Mouse (Mus musculus) hindbrain, embryonic 16.5 days (tissue): Measurements from ENCODE around the gene Sh3gl1. TPM values are rescaled to one million over a fixed set of nuclear protein-coding genes. Genes with fewer than 3 reads are reported as not detected.

Source experiments
- ATAC-seq: fragments of 200-750 bp; cut with Nextera tagmentation; 2 replicates; pipeline ENCODE4 v1.8.0; 2017; ENCODE audit warnings: moderate TSS enrichment, moderate library complexity
- H3K27ac ChIP-seq: fragments of 300-500 bp; sonication (generic); 2 replicates; pipeline ENCODE4 v1.5.1; 2014; ENCODE audit warnings: low read depth, mild to moderate bottlenecking, control low read depth, low read length, moderate library complexity
- H3K27me3 ChIP-seq: fragments of 300-500 bp; sonication (generic); replicated peaks from 2 replicates; pipeline ENCODE4 v1.6.1; 2014; ENCODE audit warnings: low read length; ENCODE audit not compliant: control insufficient read depth, insufficient read depth
- H3K36me3 ChIP-seq: fragments of 300-500 bp; sonication (generic); 2 replicates; pipeline ENCODE4 v1.6.1; 2014; ENCODE audit warnings: mild to moderate bottlenecking, low read length, moderate library complexity, mixed read lengths; ENCODE audit not compliant: control insufficient read depth, insufficient read depth
- H3K4me1 ChIP-seq: fragments of 300-500 bp; sonication (generic); 2 replicates; pipeline ENCODE4 v1.6.1; 2014; ENCODE audit warnings: low read depth, low read length; ENCODE audit not compliant: control insufficient read depth, insufficient read depth
- H3K4me2 ChIP-seq: fragments of 300-500 bp; sonication (generic); 2 replicates; pipeline ENCODE4 v1.6.1; 2014; ENCODE audit warnings: mild to moderate bottlenecking, low read length, control low read depth, moderate library complexity
- H3K4me3 ChIP-seq: fragments of 300-500 bp; sonication (generic); 2 replicates; pipeline ENCODE4 v1.5.1; 2014; ENCODE audit warnings: mild to moderate bottlenecking, low read length, control low read depth, moderate library complexity
- H3K9ac ChIP-seq: fragments of 300-500 bp; sonication (generic); 2 replicates; pipeline ENCODE4 v1.6.1; 2014; ENCODE audit warnings: low read depth, mild to moderate bottlenecking, control low read depth, low read length, moderate library complexity
- H3K9me3 ChIP-seq: fragments of 300-500 bp; sonication (generic); 2 replicates; pipeline ENCODE4 v1.6.1; 2014; ENCODE audit warnings: mild to moderate bottlenecking, low read length, moderate library complexity; ENCODE audit not compliant: control insufficient read depth
- WGBS: fragments of 180-500 bp; shearing (Covaris S2); extraction: QIAGEN DNeasy Blood & Tissue Kit; methylation state at CpG from one replicate; pipeline ENCODE4 v1.1.7; 2014; 5-methylcytosine and 5-hydroxymethylcytosine counted together
- polyA plus RNA-seq: library from polyadenylated mRNA; unstranded; fragments of >200 nt; fragmentation: Nextera tagmentation; extraction: Ambion mirVana; gene quantifications from 2 replicates; pipeline ENCODE4 v1.2.1, GENCODE M21; 2015

The Sh3gl1 gene
- polyA plus RNA-seq, 1 experiment from 2014 or later: 106 TPM

DNA sequence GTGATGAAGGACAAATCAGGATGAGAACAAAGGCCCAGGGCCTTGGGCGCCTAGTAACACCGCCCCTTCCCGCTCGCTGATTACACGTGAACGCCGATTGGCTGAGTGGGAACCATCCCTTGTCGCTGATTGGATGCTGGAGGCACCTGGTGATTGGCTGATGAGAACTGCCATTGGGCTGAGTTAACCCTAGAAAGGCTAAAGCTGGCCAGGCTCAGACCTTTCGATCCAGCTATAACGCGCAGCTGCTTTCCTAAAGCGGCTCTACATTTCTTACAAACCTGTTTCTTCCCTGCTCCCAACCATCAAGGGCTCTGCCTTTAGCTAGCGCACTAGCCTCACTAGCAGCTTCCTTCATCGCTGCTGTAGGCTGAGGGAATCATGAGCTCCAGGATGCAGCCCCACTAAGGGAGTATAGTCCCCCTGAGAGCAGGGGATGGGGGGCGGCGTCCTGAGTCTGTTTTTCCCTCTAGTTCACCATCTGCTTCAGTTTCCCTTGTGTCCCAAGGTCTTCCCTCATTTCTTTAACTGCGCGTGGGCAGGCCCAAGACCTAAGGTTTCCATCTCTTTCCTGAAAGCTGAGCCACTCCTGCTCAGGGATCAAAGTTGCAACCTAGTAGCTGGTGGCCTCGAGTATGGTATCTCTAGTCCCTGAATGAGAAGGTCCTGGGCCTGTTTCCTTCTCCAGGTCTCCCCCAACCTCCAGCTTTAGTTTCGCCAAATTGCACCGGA, 27.9 kb downstream of the Sh3gl1 start:
- peak overlapping the region; percentile 100 for H3K4me2 ChIP-seq
- H3K4me3 ChIP-seq: peak overlapping the region; percentile 94
- no peaks in the 10 kb centered on the region for H3K27me3 ChIP-seq
- H3K27ac ChIP-seq: peak overlapping the region; percentile 98
- under 1% methylated on average over 21 of the region's 21 CpGs for WGBS
- peak overlapping the region; percentile 94 for H3K9ac ChIP-seq
- no peaks in the 10 kb centered on the region for H3K9me3 ChIP-seq
- ATAC-seq: peak; percentile 94
- H3K4me1 ChIP-seq: peaks cover 25% of the 10 kb centered on the region
- peaks cover 18% of the 10 kb centered on the region for H3K36me3 ChIP-seq

- Histone ChIP-seq H3K36me3 (peaks cover 12% of the 10 kb centered on the region), H3K4me2 (peak overlapping the region; percentile 100), H3K27ac (peak overlapping the region; percentile 98), H3K4me3 (peak overlapping the region; percentile 94), H3K9me3 (no peaks in the 10 kb centered on the region), H3K9ac (peak overlapping the region; percentile 47; the same call in 1 of the 2 replicates), H3K4me1 (peaks cover 25% of the 10 kb centered on the region), H3K27me3 (no peaks in the 10 kb centered on the region)
- peak; percentile 32; the same call in 1 of the 2 replicates for ATAC-seq
- WGBS: 35% methylated on average over 13 of the region's 14 CpGs
These were observed 28.7 kb downstream of the Sh3gl1 start for GRCm38 (mm10) chr17:56007444-56008355.

DNA sequence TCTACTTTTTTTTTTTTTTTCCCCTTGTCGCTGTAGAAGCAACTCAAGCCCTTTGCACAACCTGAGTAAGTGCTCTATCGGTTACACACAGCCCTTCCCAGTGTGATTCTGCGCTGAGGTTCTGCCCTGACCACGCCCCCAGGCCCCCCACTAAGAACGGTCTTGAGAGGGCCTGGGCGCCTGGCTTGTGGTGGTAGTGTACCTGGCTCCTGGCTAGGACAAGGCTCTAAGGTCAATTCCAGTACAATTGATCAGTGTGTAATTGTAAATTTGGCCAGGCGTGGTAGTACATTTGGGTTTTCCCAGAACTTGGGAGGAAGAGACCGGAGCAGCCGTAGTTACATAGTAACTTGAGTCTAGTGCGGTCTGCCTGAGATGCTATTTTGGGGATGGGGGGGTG, 29.5 kb downstream of the Sh3gl1 start:
- Histone ChIP-seq H3K9ac (no peak overlapping the region), H3K4me2 (no peak overlapping the region), H3K4me3 (no peak overlapping the region), H3K36me3 (peaks cover 6% of the 10 kb centered on the region), H3K27ac (no peak overlapping the region; the same call in 1 of the 2 replicates), H3K9me3 (no peaks in the 10 kb centered on the region), H3K4me1 (peaks cover 25% of the 10 kb centered on the region), H3K27me3 (no peaks in the 10 kb centered on the region)
- no peak for ATAC-seq
- 49% methylated on average over 10 of the region's 10 CpGs for WGBS

DNA sequence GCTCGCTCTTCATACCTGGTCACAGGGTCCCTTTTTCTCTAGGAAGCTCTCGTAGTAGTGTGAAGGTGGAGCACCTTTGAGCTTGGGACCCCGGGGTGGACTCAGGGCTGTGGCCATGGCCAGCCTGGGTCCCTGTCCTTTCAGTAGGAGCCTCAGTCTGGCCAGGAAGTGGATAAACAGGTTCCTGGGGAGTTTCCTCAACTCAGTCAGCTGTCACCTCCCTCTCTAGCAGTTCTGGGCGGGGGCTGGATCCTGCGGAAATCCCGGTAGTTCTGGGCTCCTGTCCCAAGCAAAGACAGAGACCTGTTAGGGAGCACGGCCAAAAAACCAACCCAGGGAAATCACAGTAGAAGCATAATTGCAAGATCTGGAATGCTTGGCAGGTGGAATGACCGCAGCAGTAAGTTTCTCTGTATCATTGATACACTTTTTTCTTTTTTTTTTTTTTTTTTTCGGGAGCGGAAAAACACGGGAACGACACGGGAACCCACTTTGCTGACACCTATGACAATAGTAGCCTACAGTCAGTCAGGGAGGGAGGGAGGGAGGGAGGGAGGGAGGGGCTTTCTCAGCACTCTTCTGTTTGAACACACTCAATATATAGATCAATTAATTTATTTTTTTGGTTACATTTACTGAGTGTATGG, 30.9 kb downstream of the Sh3gl1 start, which contains the start of the genes Stap2 and Mpnd:
TSS of gene Stap2 (minus strand) at position 170 of the 647 bp plus-strand sequence.
TSS of gene Mpnd (plus strand) at position 297 of the 647 bp plus-strand sequence.
- no peak within 1 kb of the TSS for H3K4me2 ChIP-seq
- WGBS: 50% methylated on average over 13 of the region's 13 CpGs
- peaks cover 1% of the 10 kb centered on the region for H3K27me3 ChIP-seq
- peak within 1 kb of the TSS; percentile 8; the same call in 1 of the 2 replicates for H3K4me3 ChIP-seq
- no peak within 1 kb of the TSS; the same call in 1 of the 2 replicates for H3K9ac ChIP-seq
- H3K27ac ChIP-seq: no peak within 1 kb of the TSS
- H3K36me3 ChIP-seq: no peaks in the 10 kb centered on the region
- peaks cover 13% of the 10 kb centered on the region for H3K4me1 ChIP-seq
- ATAC-seq: no peak
- no peaks in the 10 kb centered on the region for H3K9me3 ChIP-seq

GRCm38 (mm10) chr17:56003000-56003399, 33.4 kb downstream of the Sh3gl1 start:
- WGBS: 76% methylated on average over 3 of the region's 3 CpGs
- Histone ChIP-seq H3K4me2 (no peak overlapping the region), H3K27ac (no peak overlapping the region), H3K4me3 (no peak overlapping the region), H3K36me3 (no peaks in the 10 kb centered on the region), H3K9me3 (no peaks in the 10 kb centered on the region), H3K4me1 (peaks cover 5% of the 10 kb centered on the region), H3K27me3 (peaks cover 9% of the 10 kb centered on the region), H3K9ac (no peak overlapping the region)
- no peak for ATAC-seq

DNA sequence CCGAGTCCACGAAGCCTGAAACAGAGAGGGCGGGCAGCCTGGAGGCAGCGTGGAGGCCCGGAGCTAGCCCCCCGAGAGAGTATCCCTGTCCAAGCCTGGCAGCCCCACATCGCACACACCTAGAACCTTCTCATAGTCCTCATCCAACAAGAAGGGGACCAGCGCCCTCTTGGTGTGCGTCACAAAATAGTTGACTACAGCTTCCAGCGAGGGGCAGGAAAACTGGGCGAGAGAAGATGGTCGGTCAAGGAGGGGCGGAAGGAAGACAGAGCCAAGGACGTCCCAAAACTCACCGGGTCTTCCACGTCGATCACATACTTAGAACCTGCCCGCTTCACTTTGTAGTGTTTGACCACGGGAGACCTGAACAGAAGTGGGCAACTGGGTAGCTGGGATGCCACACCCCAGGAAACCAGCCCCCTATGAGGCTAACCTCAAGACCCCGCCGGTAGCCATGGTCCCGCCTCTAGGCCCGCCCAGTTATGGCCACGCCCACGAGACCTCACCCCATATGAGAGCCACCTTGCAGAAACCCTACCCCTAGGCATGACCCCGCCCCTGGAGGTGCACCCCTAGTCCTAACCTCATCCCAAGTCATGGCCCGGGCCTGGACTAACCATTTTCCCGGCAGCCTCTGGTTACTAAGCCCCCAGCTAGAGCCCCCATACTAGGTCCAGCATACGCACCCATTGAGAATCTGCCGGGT, 36.5 kb downstream of the Sh3gl1 start:
- Histone ChIP-seq H3K9ac (no peak overlapping the region), H3K27ac (no peak overlapping the region), H3K4me3 (no peak overlapping the region), H3K9me3 (no peaks in the 10 kb centered on the region), H3K27me3 (peaks cover 9% of the 10 kb centered on the region), H3K4me2 (no peak overlapping the region; the same call in 1 of the 2 replicates), H3K36me3 (peaks cover 16% of the 10 kb centered on the region), H3K4me1 (no peaks in the 10 kb centered on the region; the same call in 1 of the 2 replicates)
- peak; percentile 8; the same call in 1 of the 2 replicates for ATAC-seq
- WGBS: 7% methylated on average over 30 of the region's 30 CpGs

- H3K36me3 ChIP-seq: peaks cover 27% of the 10 kb centered on the region
- no peak for ATAC-seq
These were observed 40.4 kb downstream of the Sh3gl1 start for GRCm38 (mm10) chr17:55996007-55996406.

GRCm38 (mm10) chr17:55990278-55990898, 46.0 kb downstream of the Sh3gl1 start:
- H3K9me3 ChIP-seq: no peaks in the 10 kb centered on the region
- H3K9ac ChIP-seq: no peak overlapping the region
- no peak overlapping the region for H3K27ac ChIP-seq
- no peak overlapping the region for H3K4me2 ChIP-seq
- peaks cover 11% of the 10 kb centered on the region for H3K4me1 ChIP-seq
- no peak for ATAC-seq
- WGBS: 86% methylated on average over 8 of the region's 8 CpGs
- no peaks in the 10 kb centered on the region for H3K27me3 ChIP-seq
- peaks cover 19% of the 10 kb centered on the region for H3K36me3 ChIP-seq
- no peak overlapping the region for H3K4me3 ChIP-seq

More at GRCm38 (mm10) chr17:55996007-55996406, 40.4 kb downstream of the Sh3gl1 start:
- H3K9ac ChIP-seq: no peak overlapping the region
- no peak overlapping the region for H3K4me3 ChIP-seq
- no peaks in the 10 kb centered on the region for H3K9me3 ChIP-seq
- H3K27me3 ChIP-seq: peaks cover 9% of the 10 kb centered on the region
- H3K4me1 ChIP-seq: no peaks in the 10 kb centered on the region; the same call in 1 of the 2 replicates
- no peak overlapping the region for H3K4me2 ChIP-seq
- H3K27ac ChIP-seq: no peak overlapping the region
- 69% methylated on average over 15 of the region's 15 CpGs for WGBS
